Mouse (Mus musculus): ENCODE measurements at regions not wholly inside any gene's neighbourhood (a gene's known extent, or its start where the extent isn't known, plus 50 kb on each side); places are given as distances from the start of the nearest gene placed in this dataset.

DNA sequence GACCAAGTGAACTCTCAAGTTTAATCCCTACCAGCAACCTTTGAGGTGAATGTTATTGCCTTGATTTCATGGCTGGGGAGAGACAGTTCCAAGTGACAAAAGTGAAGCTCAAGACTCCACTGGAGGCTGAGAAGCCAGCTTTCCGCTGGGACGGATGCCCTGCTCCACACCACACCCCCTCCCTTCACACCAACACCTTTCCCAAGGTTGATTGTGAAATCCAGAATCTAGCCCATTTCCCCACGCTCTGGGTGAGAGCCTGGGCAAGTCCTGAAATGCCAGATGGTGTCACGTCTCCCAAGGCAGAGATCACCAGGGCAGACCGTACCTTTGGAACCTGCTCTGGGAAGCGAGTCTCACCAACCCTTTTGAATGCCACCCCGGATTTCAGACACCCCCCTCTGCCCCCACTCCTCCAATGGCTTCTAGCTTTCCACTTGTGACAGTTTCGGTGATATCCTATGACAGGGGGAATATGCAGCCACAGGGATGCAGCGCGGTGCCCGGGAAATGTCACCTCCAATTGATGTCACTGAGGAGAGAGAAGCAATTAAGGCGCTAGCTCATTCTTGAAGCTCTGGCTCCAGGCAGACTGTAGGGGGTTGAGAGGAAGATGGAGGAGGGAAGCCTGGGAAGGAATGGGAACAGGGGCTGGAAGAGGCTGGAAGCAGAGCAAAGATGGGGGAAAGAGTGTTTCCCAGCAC lies 379.0 kb downstream of the Med13l start:
- peaks cover 13% of the 10 kb centered on the region for H3K27me3 ChIP-seq (replicated peaks)
- WGBS = 73% methylated on average over 12 of the region's 12 CpGs

DNA sequence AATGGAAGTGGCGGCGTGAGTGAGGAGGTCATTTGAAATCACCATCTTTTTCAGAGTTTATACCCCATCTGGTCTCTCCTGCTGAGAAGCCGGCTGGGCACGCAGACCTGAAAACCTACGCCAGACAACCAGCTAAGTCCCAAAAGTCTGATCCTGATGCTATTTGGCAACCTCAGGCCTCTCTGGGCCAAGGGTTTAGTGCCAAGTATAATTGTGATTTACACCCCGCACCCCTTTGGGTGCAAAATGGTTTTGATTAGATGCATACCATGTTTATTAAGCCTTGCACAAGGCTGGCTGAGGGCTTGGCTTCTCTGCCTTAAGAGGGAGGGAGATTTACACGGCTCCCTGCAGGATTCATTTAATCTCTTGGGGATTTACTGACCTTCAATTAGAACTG lies 383.8 kb downstream of the Med13l start:
- no peaks in the 10 kb centered on the region for H3K4me1 ChIP-seq (replicated peaks)
- H3K4me2 ChIP-seq = no peak overlapping the region
- ATAC-seq (ENCODE audit: insufficient number of reproducible peaks, low FRiP score) = no peak
- no peak overlapping the region for H3K9ac ChIP-seq
- no peak overlapping the region for H3K4me3 ChIP-seq
- H3K36me3 ChIP-seq = no peaks in the 10 kb centered on the region
- peaks cover 17% of the 10 kb centered on the region for H3K27me3 ChIP-seq (replicated peaks)
- no peaks in the 10 kb centered on the region for H3K9me3 ChIP-seq (replicated peaks)
- WGBS = 38% methylated on average over 7 of the region's 7 CpGs
- no peak overlapping the region for H3K27ac ChIP-seq (ENCODE audit: poor library complexity, severe bottlenecking)

More for the DNA sequence above, 379.0 kb downstream of the Med13l start:
- no peaks in the 10 kb centered on the region for H3K36me3 ChIP-seq
- H3K4me3 ChIP-seq = no peak overlapping the region
- ATAC-seq (ENCODE audit: insufficient number of reproducible peaks, low FRiP score) = no peak
- H3K4me2 ChIP-seq = no peak overlapping the region
- H3K4me1 ChIP-seq (replicated peaks) = 0 out of 2 replicates have a peak, but pooled peaks cover 4% of the 10 kb centered on the region
- H3K27ac ChIP-seq (ENCODE audit: poor library complexity, severe bottlenecking) = no peak overlapping the region
- H3K9ac ChIP-seq = no peak overlapping the region
- no peaks in the 10 kb centered on the region for H3K9me3 ChIP-seq (replicated peaks)

DNA sequence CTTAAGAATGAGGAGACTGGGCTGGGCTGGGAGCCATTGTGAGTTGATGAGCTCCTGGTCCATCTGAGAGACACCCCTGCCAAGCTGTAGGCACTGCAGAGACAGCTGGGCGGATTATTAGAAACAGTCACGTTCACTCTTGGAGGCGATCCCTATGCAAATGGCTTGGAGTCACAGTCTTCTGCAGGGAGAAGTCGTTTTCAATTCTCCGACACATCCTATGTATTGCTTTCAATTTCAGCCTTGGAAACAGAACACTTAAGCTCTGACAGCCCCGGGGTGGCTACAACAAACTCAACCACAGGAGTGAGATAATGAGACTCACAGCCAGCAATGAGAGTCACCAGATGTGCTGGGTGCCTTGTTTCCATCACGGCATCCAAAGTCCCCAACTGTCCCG lies 385.6 kb downstream of the Med13l start:
- H3K9ac ChIP-seq = no peak overlapping the region
- peak overlapping the region; percentile 31; the same call in 1 of the 2 replicates for H3K4me2 ChIP-seq
- WGBS = 21% methylated on average over 8 of the region's 8 CpGs
- no peak overlapping the region for H3K4me3 ChIP-seq
- no peaks in the 10 kb centered on the region for H3K9me3 ChIP-seq (replicated peaks)
- no peaks in the 10 kb centered on the region for H3K36me3 ChIP-seq
- no peaks in the 10 kb centered on the region for H3K4me1 ChIP-seq (replicated peaks)
- H3K27me3 ChIP-seq (replicated peaks) = peaks cover 17% of the 10 kb centered on the region
- ATAC-seq (ENCODE audit: insufficient number of reproducible peaks, low FRiP score) = no peak
- no peak overlapping the region for H3K27ac ChIP-seq (ENCODE audit: poor library complexity, severe bottlenecking)

DNA sequence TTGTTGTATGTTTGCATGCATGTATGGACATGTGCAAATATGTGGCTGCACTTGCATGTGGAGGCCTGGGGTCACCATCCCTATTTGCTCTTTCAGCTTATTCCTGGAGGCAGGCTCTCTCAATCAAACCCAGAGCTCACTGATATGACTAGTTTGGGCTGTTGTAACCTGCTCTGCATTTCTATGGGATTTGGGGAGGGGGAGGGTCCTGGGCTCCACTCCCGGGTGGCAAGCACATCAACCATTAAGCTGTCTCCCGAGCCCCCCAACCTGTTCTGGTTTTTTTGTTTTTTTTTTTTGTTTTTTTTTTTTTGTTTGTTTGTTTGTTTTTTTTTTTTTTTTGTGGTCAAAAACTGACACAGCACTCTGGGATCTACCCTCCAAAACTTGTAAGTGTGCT lies 386.5 kb downstream of the Med13l start:
- Histone ChIP-seq H3K36me3 (no peaks in the 10 kb centered on the region), H3K4me2 (no peak overlapping the region), H3K9me3 (replicated peaks) (no peaks in the 10 kb centered on the region), H3K4me1 (replicated peaks) (no peaks in the 10 kb centered on the region), H3K27ac (ENCODE audit: poor library complexity, severe bottlenecking) (no peak overlapping the region), H3K27me3 (replicated peaks) (peaks cover 17% of the 10 kb centered on the region), H3K4me3 (no peak overlapping the region), H3K9ac (no peak overlapping the region)
- WGBS = 48% methylated on average over 2 of the region's 2 CpGs
- no peak for ATAC-seq (ENCODE audit: insufficient number of reproducible peaks, low FRiP score)

DNA sequence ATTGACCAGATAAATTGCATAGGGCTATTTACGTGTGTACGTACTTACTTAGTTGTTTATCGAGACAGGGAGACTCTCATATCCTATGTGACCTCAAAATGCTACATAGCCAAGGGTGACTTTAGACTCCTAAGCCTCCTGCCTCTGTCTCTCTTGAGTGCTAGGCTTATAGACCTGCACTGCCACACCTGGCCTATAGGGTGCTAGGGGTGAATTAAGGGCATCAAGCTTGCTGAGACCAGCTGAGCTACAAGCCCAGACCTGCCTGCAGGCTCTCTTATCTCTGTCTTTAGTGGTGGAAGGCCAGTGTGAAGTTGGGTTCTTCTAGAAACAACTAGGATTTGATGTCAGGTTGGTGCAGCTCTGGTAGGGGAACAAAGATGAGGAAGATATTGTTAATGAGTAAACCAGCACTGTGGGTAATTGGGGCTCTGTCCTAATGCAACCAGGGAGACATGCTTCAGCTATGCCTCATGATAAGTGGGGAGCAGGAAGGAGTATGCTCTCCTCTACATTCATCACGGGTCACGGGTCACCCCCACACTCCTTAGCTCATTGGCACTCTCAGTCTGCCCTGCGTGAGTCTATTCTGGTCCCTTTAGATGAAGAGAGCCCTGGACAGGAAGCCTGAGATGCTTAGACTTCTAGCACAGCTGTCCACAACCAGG lies 387.8 kb downstream of the Med13l start:
- WGBS = 79% methylated on average over 6 of the region's 6 CpGs

DNA sequence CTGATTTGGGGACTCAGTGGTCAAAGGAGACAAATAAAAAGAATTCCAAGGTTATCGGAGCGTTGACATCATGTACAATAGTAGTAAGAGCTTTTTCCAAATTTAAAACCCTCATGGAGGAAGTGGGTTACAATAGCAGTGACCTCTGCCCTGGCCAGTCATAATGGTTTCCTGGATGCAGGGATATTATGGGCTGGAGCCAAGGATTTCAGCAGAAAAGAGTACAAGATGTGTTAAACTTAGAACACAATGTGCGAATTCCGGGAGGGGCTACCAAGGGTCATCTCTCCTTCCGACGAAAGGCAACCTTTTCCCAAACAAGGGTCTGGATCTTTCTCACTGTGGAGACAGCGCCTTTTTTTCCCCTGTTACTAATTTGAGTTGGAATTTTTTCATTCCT lies 390.6 kb downstream of the Med13l start:
- H3K4me2 ChIP-seq = no peak overlapping the region
- H3K4me3 ChIP-seq = no peak overlapping the region
- H3K27me3 ChIP-seq (replicated peaks) = no peaks in the 10 kb centered on the region
- H3K4me1 ChIP-seq (replicated peaks) = no peaks in the 10 kb centered on the region
- H3K36me3 ChIP-seq = no peaks in the 10 kb centered on the region
- no peak for ATAC-seq (ENCODE audit: insufficient number of reproducible peaks, low FRiP score)
- WGBS = 61% methylated on average over 7 of the region's 7 CpGs
- H3K9ac ChIP-seq = no peak overlapping the region
- no peak overlapping the region for H3K27ac ChIP-seq (ENCODE audit: poor library complexity, severe bottlenecking)
- H3K9me3 ChIP-seq (replicated peaks) = no peaks in the 10 kb centered on the region

More for the DNA sequence above, 387.8 kb downstream of the Med13l start:
- Histone ChIP-seq H3K9ac (no peak overlapping the region), H3K27ac (ENCODE audit: poor library complexity, severe bottlenecking) (no peak overlapping the region), H3K4me3 (no peak overlapping the region), H3K9me3 (replicated peaks) (no peaks in the 10 kb centered on the region), H3K4me1 (replicated peaks) (no peaks in the 10 kb centered on the region), H3K4me2 (no peak overlapping the region), H3K36me3 (no peaks in the 10 kb centered on the region), H3K27me3 (replicated peaks) (peaks cover 13% of the 10 kb centered on the region; the same call in 1 of the 2 replicates)
- no peak for ATAC-seq (ENCODE audit: insufficient number of reproducible peaks, low FRiP score)

DNA sequence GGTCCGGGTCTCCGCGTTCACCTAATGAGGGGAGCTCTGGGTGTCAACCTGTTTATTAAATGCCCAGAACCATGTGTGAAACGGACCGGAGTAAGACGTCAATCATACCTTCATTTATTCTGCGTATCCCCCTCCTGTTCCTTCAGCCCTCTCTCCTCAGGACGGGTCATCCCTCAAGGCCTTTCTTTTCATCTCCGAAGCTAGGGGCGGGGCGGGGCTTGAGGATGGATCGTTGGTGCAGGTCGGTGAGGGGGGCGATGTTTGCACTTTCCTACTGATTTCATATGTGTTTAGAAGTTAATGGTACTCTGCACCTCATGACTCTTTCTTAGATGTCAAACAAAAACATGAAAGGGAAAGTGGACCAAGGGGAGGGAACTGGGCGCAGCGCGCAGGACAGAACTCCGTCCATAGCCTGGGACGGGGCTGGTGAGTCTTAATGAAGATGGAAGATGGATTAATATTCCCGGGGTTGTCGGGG lies 400.1 kb downstream of the Med13l start:
- peaks cover 6% of the 10 kb centered on the region; the same call in 1 of the 2 replicates for H3K27me3 ChIP-seq (replicated peaks)
- WGBS = 83% methylated on average over 21 of the region's 21 CpGs

DNA sequence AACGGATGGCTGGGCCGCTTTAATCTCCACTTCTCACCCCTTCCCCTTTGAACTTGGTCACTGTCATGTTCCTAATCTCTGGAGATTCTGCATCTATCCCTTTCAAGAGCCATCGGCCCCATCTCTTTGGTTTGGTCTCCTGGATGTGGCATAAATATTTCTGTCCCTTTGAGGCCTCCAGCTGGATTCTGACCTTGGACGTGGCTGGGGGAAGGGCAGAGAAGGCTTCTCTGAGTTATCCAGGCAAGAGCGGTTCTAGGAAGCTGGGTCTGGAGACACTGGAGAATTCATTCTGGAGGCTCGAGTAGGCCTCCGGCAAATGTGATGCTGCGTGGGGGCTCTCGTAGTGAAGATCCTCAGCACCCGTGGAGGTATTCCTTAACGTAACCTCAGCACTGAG lies 400.6 kb downstream of the Med13l start:
- Histone ChIP-seq H3K4me2 (no peak overlapping the region), H3K27ac (ENCODE audit: poor library complexity, severe bottlenecking) (no peak overlapping the region), H3K4me3 (no peak overlapping the region), H3K4me1 (replicated peaks) (peaks cover 6% of the 10 kb centered on the region; the same call in 1 of the 2 replicates), H3K36me3 (no peaks in the 10 kb centered on the region), H3K9me3 (replicated peaks) (no peaks in the 10 kb centered on the region), H3K9ac (no peak overlapping the region), H3K27me3 (replicated peaks) (peaks cover 6% of the 10 kb centered on the region; the same call in 1 of the 2 replicates)
- no peak for ATAC-seq (ENCODE audit: insufficient number of reproducible peaks, low FRiP score)
- 70% methylated on average over 11 of the region's 11 CpGs for WGBS

More for the DNA sequence above, 400.1 kb downstream of the Med13l start:
- H3K27ac ChIP-seq (ENCODE audit: poor library complexity, severe bottlenecking) = no peak overlapping the region
- ATAC-seq (ENCODE audit: insufficient number of reproducible peaks, low FRiP score) = no peak
- H3K4me1 ChIP-seq (replicated peaks) = peaks cover 6% of the 10 kb centered on the region; the same call in 1 of the 2 replicates
- no peak overlapping the region for H3K4me3 ChIP-seq
- H3K4me2 ChIP-seq = no peak overlapping the region
- no peak overlapping the region for H3K9ac ChIP-seq
- no peaks in the 10 kb centered on the region for H3K36me3 ChIP-seq
- no peaks in the 10 kb centered on the region for H3K9me3 ChIP-seq (replicated peaks)

DNA sequence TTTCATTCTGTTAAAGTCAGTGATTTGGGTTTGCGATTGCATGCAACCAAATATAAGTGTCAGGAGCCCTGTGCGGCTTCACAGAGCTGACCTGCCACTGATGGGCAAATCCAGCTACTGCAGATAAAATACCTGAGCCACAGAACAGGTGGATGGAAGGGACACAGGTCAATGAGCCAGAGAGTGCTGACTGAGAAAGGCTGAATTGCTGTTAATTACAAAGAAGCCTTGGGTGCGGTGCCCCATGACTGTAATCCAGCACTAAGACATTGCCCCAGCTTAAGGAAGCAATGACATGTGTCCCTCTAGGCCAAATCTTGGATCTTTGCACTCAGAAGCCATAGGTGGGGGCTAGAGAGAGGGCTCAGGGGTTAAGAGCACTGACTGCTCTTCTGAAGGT lies 401.7 kb downstream of the Med13l start:
- H3K36me3 ChIP-seq = no peaks in the 10 kb centered on the region
- no peak overlapping the region for H3K4me3 ChIP-seq
- peaks cover 6% of the 10 kb centered on the region; the same call in 1 of the 2 replicates for H3K27me3 ChIP-seq (replicated peaks)
- no peak overlapping the region for H3K27ac ChIP-seq (ENCODE audit: poor library complexity, severe bottlenecking)
- peaks cover 6% of the 10 kb centered on the region; the same call in 1 of the 2 replicates for H3K4me1 ChIP-seq (replicated peaks)
- 88% methylated on average over 3 of the region's 3 CpGs for WGBS
- H3K9ac ChIP-seq = no peak overlapping the region
- ATAC-seq (ENCODE audit: insufficient number of reproducible peaks, low FRiP score) = no peak
- no peaks in the 10 kb centered on the region for H3K9me3 ChIP-seq (replicated peaks)
- no peak overlapping the region for H3K4me2 ChIP-seq

DNA sequence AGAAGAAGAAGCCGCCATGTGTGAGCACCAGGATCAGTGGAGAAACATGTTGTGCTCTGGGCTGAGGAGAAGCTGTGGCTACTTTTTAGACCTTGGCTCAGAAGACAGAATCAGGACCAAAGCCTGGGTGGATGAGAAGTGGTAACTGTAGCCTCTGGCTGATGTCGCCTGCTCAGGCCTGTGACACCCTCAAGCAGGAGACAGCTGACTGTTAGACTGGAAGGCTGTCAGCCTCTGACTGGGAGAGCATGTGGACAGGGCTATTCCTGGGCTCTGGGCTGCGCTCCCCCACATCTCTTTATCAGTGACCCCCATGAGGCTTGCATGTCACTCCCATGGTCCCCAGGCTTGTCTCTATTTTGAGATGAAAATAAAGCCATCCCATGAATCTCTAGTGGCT lies 402.5 kb downstream of the Med13l start:
- Histone ChIP-seq H3K4me1 (replicated peaks) (peaks cover 6% of the 10 kb centered on the region; the same call in 1 of the 2 replicates), H3K36me3 (no peaks in the 10 kb centered on the region), H3K27ac (ENCODE audit: poor library complexity, severe bottlenecking) (no peak overlapping the region), H3K4me3 (no peak overlapping the region), H3K4me2 (no peak overlapping the region), H3K27me3 (replicated peaks) (peaks cover 6% of the 10 kb centered on the region; the same call in 1 of the 2 replicates), H3K9ac (no peak overlapping the region), H3K9me3 (replicated peaks) (no peaks in the 10 kb centered on the region)
- 59% methylated on average over 3 of the region's 3 CpGs for WGBS
- ATAC-seq (ENCODE audit: insufficient number of reproducible peaks, low FRiP score) = no peak

DNA sequence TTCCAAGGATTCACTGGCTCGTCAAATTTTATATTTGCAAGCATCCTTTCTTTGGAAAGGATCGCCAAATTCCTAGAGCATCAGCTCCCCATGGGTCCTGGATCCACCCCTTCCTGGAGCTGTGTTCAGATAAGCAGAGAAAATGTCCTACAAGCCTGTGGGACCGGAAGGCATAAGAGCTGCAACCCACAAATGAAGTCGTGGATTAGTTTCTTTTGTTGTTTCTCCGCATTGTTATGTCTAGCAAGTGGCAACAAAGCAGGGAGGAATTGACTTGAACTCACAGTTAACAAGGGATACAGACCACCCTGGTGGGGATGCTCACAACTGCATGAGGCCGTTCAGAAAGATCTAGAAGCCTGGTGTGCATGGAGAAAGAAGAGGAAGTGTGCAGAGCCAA lies 406.4 kb downstream of the Med13l start:
- Histone ChIP-seq H3K36me3 (no peaks in the 10 kb centered on the region), H3K4me3 (no peak overlapping the region), H3K27ac (ENCODE audit: poor library complexity, severe bottlenecking) (no peak overlapping the region), H3K9ac (no peak overlapping the region), H3K27me3 (replicated peaks) (peaks cover 6% of the 10 kb centered on the region; the same call in 1 of the 2 replicates), H3K9me3 (replicated peaks) (no peaks in the 10 kb centered on the region), H3K4me2 (no peak overlapping the region), H3K4me1 (replicated peaks) (peaks cover 3% of the 10 kb centered on the region; the same call in 1 of the 2 replicates)
- ATAC-seq (ENCODE audit: insufficient number of reproducible peaks, low FRiP score) = no peak
- 65% methylated on average over 6 of the region's 6 CpGs for WGBS
